Mouse (Mus musculus) gastrocnemius, adult 2 months (tissue): ENCODE data around the gene Arid3c. TPM values are rescaled to one million over a fixed set of nuclear protein-coding genes. Genes with fewer than 3 reads are reported as not detected.
"Not testable (repeated sequence)": the region's sequence is repeated elsewhere in the genome, so short reads cannot be mapped to it uniquely, and the experiment has no call there.

Experiments used
- DNase-seq: peaks from one replicate; pipeline ENCODE4 v3.0.0; 2022
- H3K27ac ChIP-seq: fragments of 200-600 bp; 2 replicates; pipeline ENCODE4 v1.8.1; 2022; ENCODE audit warnings: mild to moderate bottlenecking
- H3K4me3 ChIP-seq: fragments of 200-600 bp; 2 replicates; pipeline ENCODE4 v1.8.1; 2022; ENCODE audit warnings: mild to moderate bottlenecking, moderate library complexity
- CTCF ChIP-seq: fragments of 200-600 bp; IDR thresholded peaks from 2 replicates; pipeline ENCODE4 v1.8.1; 2022; ENCODE audit warnings: antibody characterized with exemption, mild to moderate bottlenecking, moderate library complexity
- intact Hi-C: fragments of 180-260 bp; cut with DNase I; formaldehyde crosslinking; loops from one replicate; pipeline ENCODE4 v1.15.1; 2025
- total RNA-seq, 2 experiments: library from RNA; stranded (reverse); gene quantifications; 2 replicates each; pipeline ENCODE4 v1.2.3; 2021

Gene Arid3c
- total RNA-seq, 2 experiments from 2014 or later = not detected

GRCm38 (mm10) chr4:41711705-41712375 lies 19.1 kb downstream of the Arid3c start:
- Histone ChIP-seq H3K4me3 (peak overlapping the region; percentile 84), H3K27ac (peak overlapping the region; percentile 95)
- intact Hi-C loops = no loop called here
- TF ChIP-seq CTCF = no peak
- peak; percentile 47 for DNase-seq

GRCm38 (mm10) chr4:41710229-41710628 lies 20.7 kb downstream of the Arid3c start:
- TF ChIP-seq CTCF = peak; percentile 38

GRCm38 (mm10) chr4:41708192-41708745 lies 22.7 kb downstream of the Arid3c start:
- H3K27ac ChIP-seq = no peak overlapping the region
- DNase-seq = no peak
- no peak overlapping the region for H3K4me3 ChIP-seq
- intact Hi-C loops = loop anchor here (2.0 to 5.0 kb wide), 4 partner anchors 53 to 186 kb away; no protein-coding TSS in a partner anchor
- peak; percentile 81 for TF ChIP-seq CTCF

More at GRCm38 (mm10) chr4:41710229-41710628, 20.7 kb downstream of the Arid3c start:
- DNase-seq = no peak
- Histone ChIP-seq H3K4me3 (no peak overlapping the region), H3K27ac (no peak overlapping the region)
- intact Hi-C loops = no loop called here

GRCm38 (mm10) chr4:41707011-41707535 lies 23.9 kb downstream of the Arid3c start:
- H3K4me3 ChIP-seq = peak overlapping the region; percentile 50
- peak; percentile 78 for TF ChIP-seq CTCF
- DNase-seq = peak; percentile 80
- intact Hi-C loops = loop anchor here (2.0 to 5.0 kb wide), 2 partner anchors 185 to 238 kb away; no protein-coding TSS in a partner anchor
- 0 out of 2 replicates have a peak overlapping the region, but pooled peaks have one; percentile 2 for H3K27ac ChIP-seq

- intact Hi-C loops = loop anchor here (2.0 to 5.0 kb wide), 2 partner anchors 184 to 237 kb away; no protein-coding TSS in a partner anchor
- no peak overlapping the region for H3K4me3 ChIP-seq
- no peak for TF ChIP-seq CTCF
- 0 out of 2 replicates have a peak overlapping the region, but pooled peaks have one; percentile 2 for H3K27ac ChIP-seq
- DNase-seq = peak; percentile 69
These were observed 24.8 kb downstream of the Arid3c start for GRCm38 (mm10) chr4:41705922-41706754.

GRCm38 (mm10) chr4:41704651-41705050 lies 26.3 kb downstream of the Arid3c start:
- no peak overlapping the region for H3K27ac ChIP-seq
- intact Hi-C loops = loop anchor here (5.0 kb wide), 1 partner anchor 182 kb away; no protein-coding TSS in a partner anchor
- no peak for DNase-seq
- no peak overlapping the region for H3K4me3 ChIP-seq
- no peak for TF ChIP-seq CTCF

- H3K4me3 ChIP-seq, H3K27ac ChIP-seq, intact Hi-C loops, DNase-seq: not testable (repeated sequence)
These were observed 28.7 kb downstream of the Arid3c start for GRCm38 (mm10) chr4:41702226-41702625.

- H3K4me3 ChIP-seq, intact Hi-C loops, H3K27ac ChIP-seq: not testable (repeated sequence)
- DNase-seq = peak; percentile 74
These were observed 30.7 kb downstream of the Arid3c start for GRCm38 (mm10) chr4:41700224-41700623.

GRCm38 (mm10) chr4:41699783-41700182 lies 31.2 kb downstream of the Arid3c start, which contains the start of gene Il11ra1:
Gene Il11ra1, plus strand, starts transcription at chr4:41699989.
- H3K27ac ChIP-seq = peak within 1 kb of the TSS; percentile 84
- intact Hi-C loops, H3K4me3 ChIP-seq: not testable (repeated sequence)
- peak; percentile 58 for DNase-seq

- peak overlapping the region; percentile 73 for H3K27ac ChIP-seq
- intact Hi-C loops, H3K4me3 ChIP-seq: not testable (repeated sequence)
- DNase-seq = peak; percentile 92
These were observed 32.4 kb downstream of the Arid3c start for GRCm38 (mm10) chr4:41698421-41699016.

- H3K4me3 ChIP-seq = peak within 1 kb of the TSS; percentile 59
- peak; percentile 89 for DNase-seq
- TF ChIP-seq CTCF = peak; percentile 68
- intact Hi-C loops = not testable (repeated sequence)
- peak within 1 kb of the TSS; percentile 70 for H3K27ac ChIP-seq
These were observed 33.8 kb downstream of the Arid3c start, which contains the start of gene Cntfr for GRCm38 (mm10) chr4:41696930-41697841. Gene Cntfr, minus strand, starts transcription at chr4:41697089.

GRCm38 (mm10) chr4:41696452-41696851 lies 34.5 kb downstream of the Arid3c start:
- intact Hi-C loops, H3K27ac ChIP-seq, DNase-seq: not testable (repeated sequence)
- H3K4me3 ChIP-seq = peak overlapping the region; percentile 41

- peak overlapping the region; percentile 51; the same call in 1 of the 2 replicates for H3K27ac ChIP-seq
- DNase-seq, intact Hi-C loops: not testable (repeated sequence)
- peak overlapping the region; percentile 59 for H3K4me3 ChIP-seq
These were observed 35.1 kb downstream of the Arid3c start for GRCm38 (mm10) chr4:41695800-41696199.

GRCm38 (mm10) chr4:41693511-41693910 lies 37.4 kb downstream of the Arid3c start:
- peak overlapping the region; percentile 13; the same call in 1 of the 2 replicates for H3K4me3 ChIP-seq
- intact Hi-C loops, DNase-seq, H3K27ac ChIP-seq: not testable (repeated sequence)

GRCm38 (mm10) chr4:41690014-41690413 lies 40.9 kb downstream of the Arid3c start:
- H3K4me3 ChIP-seq, intact Hi-C loops, H3K27ac ChIP-seq, DNase-seq: not testable (repeated sequence)

GRCm38 (mm10) chr4:41688562-41688961 lies 42.4 kb downstream of the Arid3c start:
- H3K27ac ChIP-seq, DNase-seq, H3K4me3 ChIP-seq, intact Hi-C loops: not testable (repeated sequence)
